Mouse (Mus musculus) midbrain, postnatal 0 days (tissue): ENCODE measurements around the gene Fam193b. TPM values are rescaled to one million over a fixed set of nuclear protein-coding genes. Genes with fewer than 3 reads are reported as not detected.
A peak's percentile ranks its signal among the peaks of the same experiment; 100 is the strongest.

ENCODE experiments used
- ATAC-seq: fragments of 200-750 bp; cut with Nextera tagmentation; 2 replicates; pipeline ENCODE4 v1.8.0; 2017; ENCODE audit warnings: moderate number of reproducible peaks, mild to moderate bottlenecking, moderate TSS enrichment, moderate library complexity; ENCODE audit not compliant: low FRiP score
- DNase-seq: peaks from one replicate; pipeline ENCODE4 v3.0.0-alpha.2; 2015; ENCODE audit warnings: low spot score
- H3K27ac ChIP-seq: fragments of 300-500 bp; sonication (generic); 2 replicates; pipeline ENCODE4 v1.5.1; 2014; ENCODE audit warnings: low read depth, mild to moderate bottlenecking, low read length, mixed read lengths
- H3K27me3 ChIP-seq: fragments of 300-500 bp; sonication (generic); 2 replicates; pipeline ENCODE4 v1.6.1; 2014; ENCODE audit warnings: low read length, control low read depth, mixed read lengths; ENCODE audit not compliant: insufficient read depth
- H3K36me3 ChIP-seq: fragments of 300-500 bp; sonication (generic); 2 replicates; pipeline ENCODE4 v1.6.1; 2014; ENCODE audit warnings: low read length, control low read depth, mixed read lengths; ENCODE audit not compliant: insufficient read depth
- H3K4me1 ChIP-seq: fragments of 300-500 bp; sonication (generic); 2 replicates; pipeline ENCODE4 v1.6.1; 2014; ENCODE audit warnings: mild to moderate bottlenecking, control low read depth, antibody characterized with exemption, low read length, mixed read lengths; ENCODE audit not compliant: insufficient read depth
- H3K4me2 ChIP-seq: fragments of 300-500 bp; sonication (generic); 2 replicates; pipeline ENCODE4 v1.6.1; 2014; ENCODE audit warnings: low read depth, mild to moderate bottlenecking, low read length, mixed read lengths; ENCODE audit not compliant: poor library complexity, severe bottlenecking
- H3K4me3 ChIP-seq: fragments of 300-500 bp; sonication (generic); 2 replicates; pipeline ENCODE4 v1.5.1; 2014; ENCODE audit warnings: low read depth, mild to moderate bottlenecking, low read length, moderate library complexity
- H3K9ac ChIP-seq: fragments of 300-500 bp; sonication (generic); replicated peaks from 2 replicates; pipeline ENCODE4 v1.6.1; 2014; ENCODE audit warnings: mild to moderate bottlenecking, low read length, moderate library complexity, mixed read lengths; ENCODE audit not compliant: poor library complexity, severe bottlenecking
- H3K9me3 ChIP-seq: fragments of 300-500 bp; sonication (generic); 2 replicates; pipeline ENCODE4 v1.6.1; 2016; ENCODE audit warnings: low read length, control low read depth
- CTCF ChIP-seq: IDR thresholded peaks from 2 replicates; pipeline ENCODE4 v1.5.1; 2016; ENCODE audit warnings: antibody characterized with exemption, mild to moderate bottlenecking
- WGBS: fragments of 180-500 bp; shearing (Covaris S2); extraction: QIAGEN DNeasy Blood & Tissue Kit; methylation state at CpG from one replicate; pipeline ENCODE4 v1.1.7; 2014; 5-methylcytosine and 5-hydroxymethylcytosine counted together
- polyA plus RNA-seq: library from polyadenylated mRNA; unstranded; fragments of >200 nt; fragmentation: Nextera tagmentation; extraction: Ambion mirVana; gene quantifications from 2 replicates; pipeline ENCODE4 v1.2.1, GENCODE M21; 2015
- total RNA-seq: library from RNA; depleted of rRNA; stranded (reverse); fragments of >200 nt; gene quantifications from 2 replicates; pipeline ENCODE4 v1.2.3, GENCODE M21; 2014

The Fam193b gene
- total and polyA plus RNA-seq, 2 experiments from 2014 or later, result 42.7 to 73.9 TPM

DNA sequence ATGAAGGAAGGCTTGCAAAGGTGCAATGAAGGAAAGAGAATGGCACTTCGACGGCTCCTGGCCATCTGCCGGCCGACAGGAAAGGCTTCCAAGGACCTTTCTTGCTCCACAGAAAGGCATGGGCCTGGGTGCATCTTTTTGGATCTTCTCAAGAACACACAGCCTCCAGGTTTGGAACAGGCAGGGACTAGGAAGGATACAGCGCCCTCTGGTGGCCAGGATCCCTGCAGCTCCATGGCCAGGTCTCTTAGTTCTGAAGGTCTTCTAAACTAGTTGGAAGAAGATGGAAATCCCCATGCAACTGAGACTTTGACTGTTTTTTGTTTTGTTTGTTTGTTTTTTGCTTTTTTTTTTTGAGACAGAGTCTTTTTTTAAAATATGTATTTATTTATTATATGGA is 54.0 kb downstream of the Fam193b start:
- H3K4me2 ChIP-seq, result no peak overlapping the region
- WGBS, result 6% methylated on average over 5 of the region's 5 CpGs

DNA sequence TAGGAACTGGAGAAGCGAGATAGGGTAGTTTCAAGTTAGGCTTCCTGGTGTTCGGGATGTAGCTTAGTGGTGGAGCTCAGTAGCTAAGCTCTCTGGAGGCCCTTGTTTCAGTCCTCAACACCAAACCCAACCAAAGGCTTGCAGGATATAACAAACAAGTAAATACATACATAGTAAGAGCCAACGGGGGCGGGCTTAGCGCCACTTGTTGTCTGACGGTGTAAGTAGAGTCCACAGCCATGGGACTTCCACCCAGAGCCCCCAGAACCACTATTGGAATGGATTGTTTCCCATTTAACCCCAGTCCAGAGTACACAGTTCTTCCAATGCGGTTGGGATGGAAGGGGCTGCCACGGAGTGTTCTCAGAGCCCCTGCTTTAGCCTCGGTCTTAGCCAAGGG is 57.1 kb downstream of the Fam193b start:
- H3K36me3 ChIP-seq, result peaks cover 7% of the 10 kb centered on the region
- 42% methylated on average over 9 of the region's 9 CpGs for WGBS
- ATAC-seq, result no peak

More for the DNA sequence above, 54.0 kb downstream of the Fam193b start:
- Histone ChIP-seq H3K9me3 (no peaks in the 10 kb centered on the region), H3K27ac (no peak overlapping the region), H3K36me3 (no peaks in the 10 kb centered on the region), H3K4me3 (no peak overlapping the region), H3K9ac (no peak overlapping the region), H3K27me3 (no peaks in the 10 kb centered on the region), H3K4me1 (peaks cover 11% of the 10 kb centered on the region; the same call in 1 of the 2 replicates)
- peak; percentile 96 for TF ChIP-seq CTCF
- ATAC-seq (no peak), DNase-seq (peak; percentile 92)

DNA sequence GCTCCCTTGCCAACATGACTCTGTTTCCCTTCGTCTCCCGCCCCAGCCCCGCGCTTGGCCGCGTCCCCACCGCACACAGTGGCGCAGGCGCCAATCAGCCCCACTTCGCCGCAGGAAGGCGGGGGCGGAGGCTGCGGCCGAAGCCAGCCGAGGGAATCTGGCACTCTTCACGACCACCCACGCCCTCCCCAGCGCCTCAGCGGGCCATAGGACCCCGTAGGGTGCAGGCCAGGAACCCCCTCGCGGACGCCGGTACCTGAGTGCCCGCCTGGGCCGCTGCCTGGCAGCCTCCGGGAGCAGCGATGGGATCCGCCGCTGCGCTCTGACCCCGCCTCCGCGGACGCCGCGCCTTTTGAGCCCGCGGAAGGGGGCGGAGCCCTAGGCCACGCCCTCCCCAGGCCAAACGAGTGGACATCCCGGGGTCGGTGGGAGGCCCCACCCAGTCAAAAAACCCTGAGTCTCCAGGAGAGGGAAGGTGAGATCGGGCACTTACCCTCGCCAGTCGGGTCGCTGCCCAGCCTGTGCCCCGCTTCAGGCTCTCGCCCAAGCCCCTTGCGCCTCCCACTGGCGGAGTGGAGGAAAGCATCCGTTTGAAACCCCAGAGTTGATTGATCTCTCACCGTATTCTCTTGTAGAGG is 57.7 kb downstream of the Fam193b start, which contains the start of gene Pdlim7:
Pdlim7 (minus strand) TSS at position 566 of the 638 bp plus-strand sequence.
- DNase-seq, result peak; percentile 81
- under 1% methylated on average over 54 of the region's 55 CpGs for WGBS
- peak; percentile 90 for TF ChIP-seq CTCF
- H3K4me3 ChIP-seq, result peak within 1 kb of the TSS; percentile 78
- no peaks in the 10 kb centered on the region for H3K27me3 ChIP-seq
- H3K36me3 ChIP-seq, result peaks cover 12% of the 10 kb centered on the region
- H3K4me1 ChIP-seq, result peaks cover 21% of the 10 kb centered on the region
- H3K9ac ChIP-seq, result peak within 1 kb of the TSS; percentile 90
- H3K9me3 ChIP-seq, result no peaks in the 10 kb centered on the region
- ATAC-seq, result peak; percentile 82
- peak within 1 kb of the TSS; percentile 95 for H3K4me2 ChIP-seq
- peak within 1 kb of the TSS; percentile 78 for H3K27ac ChIP-seq

More for the DNA sequence above, 57.1 kb downstream of the Fam193b start:
- Histone ChIP-seq H3K4me1 (peaks cover 21% of the 10 kb centered on the region), H3K9me3 (no peaks in the 10 kb centered on the region), H3K4me3 (peak overlapping the region; percentile 78), H3K27ac (no peak overlapping the region), H3K9ac (no peak overlapping the region), H3K4me2 (peak overlapping the region; percentile 95), H3K27me3 (no peaks in the 10 kb centered on the region)
- no peak for DNase-seq
- no peak for TF ChIP-seq CTCF

DNA sequence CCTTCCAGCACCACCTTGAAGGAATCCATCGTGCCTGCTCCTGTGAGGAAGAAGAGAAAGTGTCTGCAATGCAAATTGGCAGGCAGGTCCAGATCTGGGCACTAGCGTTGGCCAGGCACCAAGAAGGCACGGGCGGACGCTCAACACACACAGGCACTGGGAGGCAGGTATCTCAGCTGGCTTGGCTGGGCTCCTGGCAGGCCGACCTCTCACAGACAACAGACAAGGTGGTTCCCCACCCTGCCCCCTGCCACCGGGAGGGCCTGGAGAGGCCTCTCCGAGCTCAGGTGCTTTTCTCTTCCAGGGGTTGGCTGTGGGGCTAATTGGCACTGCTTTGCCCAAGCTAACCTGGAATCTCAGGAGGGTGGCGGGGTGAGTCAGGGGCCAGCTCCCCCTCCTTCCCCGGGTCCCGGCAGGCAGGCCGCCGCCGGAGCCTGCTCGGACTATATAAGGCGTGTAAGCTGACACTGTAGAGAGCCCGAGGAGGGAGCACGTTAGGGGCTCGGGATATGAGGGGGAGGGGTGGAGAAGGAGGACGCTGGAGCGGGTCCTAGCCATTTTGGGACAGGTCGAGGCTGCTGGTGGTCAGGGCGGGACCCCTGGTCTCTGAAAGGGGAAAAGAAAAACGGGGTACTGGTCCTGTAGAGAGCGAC is 58.4 kb downstream of the Fam193b start:
- H3K9me3 ChIP-seq, result no peaks in the 10 kb centered on the region
- DNase-seq (no peak), ATAC-seq (peak; percentile 55; the same call in 1 of the 2 replicates)
- peak overlapping the region; percentile 78 for H3K4me3 ChIP-seq
- WGBS, result 1% methylated on average over 23 of the region's 25 CpGs
- peak overlapping the region; percentile 90 for H3K9ac ChIP-seq
- no peak for TF ChIP-seq CTCF
- H3K4me1 ChIP-seq, result peaks cover 21% of the 10 kb centered on the region
- no peaks in the 10 kb centered on the region for H3K27me3 ChIP-seq
- H3K36me3 ChIP-seq, result peaks cover 19% of the 10 kb centered on the region
- H3K27ac ChIP-seq, result peak overlapping the region; percentile 78
- peak overlapping the region; percentile 95 for H3K4me2 ChIP-seq

DNA sequence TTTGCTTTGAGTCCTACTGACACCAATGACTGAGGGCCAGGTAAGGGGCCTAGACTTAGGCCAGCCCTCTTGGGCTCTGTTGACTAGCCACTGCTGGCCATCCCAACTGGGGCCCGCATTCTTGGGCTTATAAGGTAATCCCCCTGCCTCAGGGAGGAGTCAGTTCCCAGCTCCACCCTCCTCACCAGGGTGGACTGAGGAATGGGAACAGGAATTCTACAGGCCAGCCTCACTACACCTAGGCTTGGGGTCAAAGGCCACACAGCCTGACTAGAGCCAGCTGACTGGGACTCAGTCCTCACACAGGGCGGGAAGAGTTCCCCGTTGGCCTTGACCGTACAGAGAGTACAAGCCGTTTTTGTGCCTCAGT is 59.4 kb downstream of the Fam193b start:
- Histone ChIP-seq H3K4me3 (0 out of 2 replicates have a peak overlapping the region, but pooled peaks have one; percentile 78), H3K27me3 (no peaks in the 10 kb centered on the region), H3K4me1 (peaks cover 19% of the 10 kb centered on the region), H3K4me2 (peak overlapping the region; percentile 95), H3K27ac (no peak overlapping the region), H3K9me3 (no peaks in the 10 kb centered on the region), H3K36me3 (peaks cover 29% of the 10 kb centered on the region), H3K9ac (peak overlapping the region; percentile 40)
- no peak for TF ChIP-seq CTCF
- DNase-seq (no peak), ATAC-seq (no peak)
- WGBS, result 36% methylated on average over 5 of the region's 5 CpGs
